Mouse (Mus musculus) forebrain, embryonic 16.5 days (tissue): ENCODE results near the gene Aip. TPM values are rescaled to one million over a fixed set of nuclear protein-coding genes. Genes with fewer than 3 reads are reported as not detected.

Experiments
- ATAC-seq: fragments of 200-750 bp; cut with Nextera tagmentation; 2 replicates; pipeline ENCODE4 v1.8.0; 2017; ENCODE audit warnings: mild to moderate bottlenecking, moderate library complexity
- H3K27ac ChIP-seq: fragments of 300-500 bp; sonication (generic); 2 replicates; pipeline ENCODE4 v1.5.1; 2014; ENCODE audit warnings: low read length, control low read depth
- H3K27me3 ChIP-seq: fragments of 300-500 bp; sonication (generic); replicated peaks from 2 replicates; pipeline ENCODE4 v1.6.1; 2014; ENCODE audit warnings: low read length; ENCODE audit not compliant: control insufficient read depth, insufficient read depth
- H3K36me3 ChIP-seq: fragments of 300-500 bp; sonication (generic); 2 replicates; pipeline ENCODE4 v1.6.1; 2014; ENCODE audit not compliant: control insufficient read depth, insufficient read depth
- H3K4me1 ChIP-seq: fragments of 300-500 bp; sonication (generic); replicated peaks from 2 replicates; pipeline ENCODE4 v1.6.1; 2014; ENCODE audit warnings: low read length; ENCODE audit not compliant: control insufficient read depth, insufficient read depth
- H3K4me2 ChIP-seq: fragments of 300-500 bp; sonication (generic); 2 replicates; pipeline ENCODE4 v1.6.1; 2014; ENCODE audit warnings: mild to moderate bottlenecking, low read length, control low read depth
- H3K4me3 ChIP-seq: fragments of 300-500 bp; sonication (generic); replicated peaks from 2 replicates; pipeline ENCODE4 v1.5.1; 2014; ENCODE audit warnings: mild to moderate bottlenecking, low read length, control low read depth
- H3K9ac ChIP-seq: fragments of 300-500 bp; sonication (generic); replicated peaks from 2 replicates; pipeline ENCODE4 v1.6.1; 2014; ENCODE audit warnings: low read depth, low read length, control low read depth
- H3K9me3 ChIP-seq: fragments of 300-500 bp; sonication (generic); 2 replicates; pipeline ENCODE4 v1.6.1; 2016; ENCODE audit warnings: low read length; ENCODE audit not compliant: control insufficient read depth
- WGBS: fragments of 180-500 bp; shearing (Covaris S2); extraction: QIAGEN DNeasy Blood & Tissue Kit; methylation state at CpG from one replicate; pipeline ENCODE4 v1.1.7; 2014; 5-methylcytosine and 5-hydroxymethylcytosine counted together
- polyA plus RNA-seq: library from polyadenylated mRNA; unstranded; fragments of >200 nt; fragmentation: Nextera tagmentation; extraction: Ambion mirVana; gene quantifications from 2 replicates; pipeline ENCODE4 v1.2.1, GENCODE M21; 2015

Aip gene
- polyA plus RNA-seq, 1 experiment from 2014 or later, result 91.6 TPM

DNA sequence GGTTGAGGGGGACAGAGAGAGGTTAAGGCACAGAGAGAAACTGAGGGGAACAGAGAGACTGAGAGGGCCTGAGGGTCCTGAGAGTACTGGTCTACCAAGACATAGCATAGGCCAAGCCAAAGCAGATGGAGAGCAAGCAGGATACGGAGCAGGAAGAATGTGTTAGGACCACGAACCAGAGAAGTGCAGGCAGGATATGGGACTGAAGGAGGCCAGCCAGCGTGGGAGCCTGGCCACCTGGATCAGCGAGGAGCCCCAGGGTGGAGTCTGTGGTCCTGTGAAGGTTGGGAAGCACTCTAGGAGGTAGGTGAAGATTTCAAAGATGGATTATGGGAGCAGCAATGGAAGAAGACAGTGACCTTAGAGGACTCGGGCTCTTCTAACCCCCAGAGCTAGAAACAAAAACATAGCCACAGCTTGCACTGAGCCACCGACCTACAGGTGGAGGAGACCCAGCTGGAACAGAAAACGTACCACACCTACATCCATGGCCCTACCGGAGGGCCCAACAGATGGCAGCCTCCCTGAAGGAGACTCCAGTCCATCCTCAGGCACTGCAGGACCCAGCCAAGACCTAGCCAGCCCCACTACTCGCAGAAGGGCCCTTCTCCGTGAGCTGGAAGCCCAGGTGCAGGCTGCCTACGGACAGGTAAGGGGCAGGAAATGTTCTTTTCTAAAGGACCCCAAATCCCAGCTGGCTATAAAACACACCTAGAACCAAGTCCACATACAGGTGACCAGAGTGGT is 43.3 kb downstream of the Aip start:
- no peak overlapping the region for H3K27ac ChIP-seq
- no peaks in the 10 kb centered on the region for H3K4me1 ChIP-seq
- no peak overlapping the region for H3K4me2 ChIP-seq
- no peak overlapping the region for H3K9ac ChIP-seq
- no peaks in the 10 kb centered on the region for H3K36me3 ChIP-seq
- no peak for ATAC-seq
- no peak overlapping the region for H3K4me3 ChIP-seq
- 81% methylated on average over 11 of the region's 11 CpGs for WGBS
- no peaks in the 10 kb centered on the region for H3K27me3 ChIP-seq
- no peaks in the 10 kb centered on the region for H3K9me3 ChIP-seq

DNA sequence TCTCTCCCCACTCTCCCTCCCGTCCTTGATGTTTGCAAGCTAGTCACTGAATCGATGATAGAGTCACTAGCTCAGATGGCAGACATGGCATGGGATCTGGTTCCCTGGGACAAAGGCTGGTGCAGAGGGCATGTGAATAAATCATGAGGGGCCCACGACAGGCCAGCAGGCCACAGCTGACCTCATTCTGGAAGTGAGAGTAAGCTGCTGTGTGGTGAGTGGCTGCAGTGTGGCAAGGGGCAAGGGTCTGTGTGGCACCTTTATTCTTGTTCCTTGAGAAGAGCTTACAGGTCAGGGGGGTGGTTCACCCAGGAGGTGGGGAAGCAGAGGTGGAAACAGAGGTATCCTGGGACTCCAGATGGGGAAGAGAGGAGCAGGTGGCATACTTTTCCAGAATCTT is 44.3 kb downstream of the Aip start, which contains the start of gene Cabp2:
Gene Cabp2 (plus strand): TSS at position 185 of the 400 bp plus-strand sequence.
- Histone ChIP-seq H3K27ac (no peak within 1 kb of the TSS), H3K4me2 (no peak within 1 kb of the TSS)

DNA sequence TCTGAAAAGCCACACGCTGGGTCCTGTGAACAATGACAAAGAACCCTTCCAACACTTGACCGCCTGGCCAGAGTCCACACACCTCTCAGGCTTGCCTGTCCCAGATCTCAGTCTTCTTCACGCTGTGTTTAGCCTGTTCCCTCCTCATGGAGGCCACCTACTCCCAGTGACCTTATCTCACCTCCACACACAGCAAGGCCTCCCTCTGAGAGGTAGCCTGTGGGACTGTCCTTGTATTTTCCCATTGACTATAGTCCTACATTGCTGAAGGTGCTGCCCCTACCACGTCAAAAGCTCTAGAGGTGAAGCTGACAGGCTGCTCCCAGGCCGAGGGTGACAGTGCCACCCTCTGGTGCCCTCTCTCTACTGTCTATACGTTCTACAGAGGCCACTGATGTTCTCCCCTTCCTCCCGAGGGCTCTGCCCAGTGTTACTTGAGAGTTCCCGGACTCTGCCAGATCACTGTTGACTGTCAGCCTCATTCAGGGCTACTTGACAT is 45.1 kb downstream of the Aip start:
- Histone ChIP-seq H3K9ac (no peak overlapping the region), H3K27me3 (no peaks in the 10 kb centered on the region), H3K4me2 (no peak overlapping the region), H3K9me3 (no peaks in the 10 kb centered on the region), H3K4me1 (no peaks in the 10 kb centered on the region), H3K4me3 (no peak overlapping the region), H3K27ac (no peak overlapping the region), H3K36me3 (no peaks in the 10 kb centered on the region)
- ATAC-seq, result no peak
- WGBS, result 68% methylated on average over 8 of the region's 8 CpGs

More for the DNA sequence above, 44.3 kb downstream of the Aip start, which contains the start of gene Cabp2:
- 66% methylated on average over 3 of the region's 3 CpGs for WGBS
- Histone ChIP-seq H3K4me3 (no peak within 1 kb of the TSS), H3K4me1 (no peaks in the 10 kb centered on the region), H3K27me3 (no peaks in the 10 kb centered on the region), H3K9me3 (no peaks in the 10 kb centered on the region), H3K36me3 (no peaks in the 10 kb centered on the region), H3K9ac (no peak within 1 kb of the TSS)
- ATAC-seq, result no peak

DNA sequence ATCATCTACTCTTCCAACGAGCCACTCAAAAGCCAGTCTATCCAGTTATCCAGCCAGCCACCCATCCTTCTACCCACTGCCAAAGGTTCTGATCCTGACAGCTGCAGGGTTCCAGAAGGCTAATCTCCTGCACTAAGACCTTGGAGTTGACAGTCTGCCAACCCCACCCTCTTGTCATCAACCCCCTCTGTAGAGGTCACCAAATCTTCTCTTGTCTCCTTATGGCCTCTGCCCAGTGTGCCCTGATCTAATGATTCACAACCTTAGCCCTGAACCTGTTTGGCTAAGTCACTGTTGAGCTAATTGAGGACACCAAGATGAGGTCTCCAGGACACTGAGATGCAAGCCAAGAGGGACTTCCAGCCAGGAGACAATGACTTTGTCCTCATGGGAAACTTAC is 46.1 kb downstream of the Aip start:
- H3K4me2 ChIP-seq, result no peak overlapping the region
- H3K27ac ChIP-seq, result no peak overlapping the region
- H3K4me3 ChIP-seq, result no peak overlapping the region
- no peaks in the 10 kb centered on the region for H3K4me1 ChIP-seq
- ATAC-seq, result no peak
- no peaks in the 10 kb centered on the region for H3K9me3 ChIP-seq
- H3K9ac ChIP-seq, result no peak overlapping the region
- no peaks in the 10 kb centered on the region for H3K36me3 ChIP-seq
- 81% methylated on average over 1 of the region's 1 CpGs for WGBS
- H3K27me3 ChIP-seq, result no peaks in the 10 kb centered on the region

DNA sequence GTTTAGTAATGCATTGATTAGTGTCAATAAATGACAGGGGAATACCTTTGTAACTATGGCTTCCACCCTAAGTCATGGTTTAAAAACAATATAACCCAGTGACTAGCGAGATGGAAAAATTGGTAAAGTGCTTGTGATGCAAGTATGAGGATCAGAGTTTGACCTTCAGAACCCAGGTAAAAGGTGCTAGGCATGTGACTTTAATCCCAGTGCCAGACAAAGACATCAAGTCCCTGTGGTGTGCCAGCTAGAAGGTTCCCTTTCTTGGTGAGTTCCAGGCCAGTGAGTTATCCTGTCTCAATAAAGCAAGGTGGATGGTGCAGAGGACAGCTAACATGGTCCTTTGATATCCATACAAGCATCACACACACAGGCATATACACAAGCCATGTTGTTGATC is 50.1 kb downstream of the Aip start:
- Histone ChIP-seq H3K27me3 (no peaks in the 10 kb centered on the region), H3K9me3 (no peaks in the 10 kb centered on the region), H3K27ac (no peak overlapping the region), H3K4me3 (no peak overlapping the region), H3K4me1 (no peaks in the 10 kb centered on the region), H3K36me3 (no peaks in the 10 kb centered on the region), H3K9ac (no peak overlapping the region), H3K4me2 (no peak overlapping the region)
- ATAC-seq, result no peak
- WGBS, result 73% methylated on average over 1 of the region's 1 CpGs

DNA sequence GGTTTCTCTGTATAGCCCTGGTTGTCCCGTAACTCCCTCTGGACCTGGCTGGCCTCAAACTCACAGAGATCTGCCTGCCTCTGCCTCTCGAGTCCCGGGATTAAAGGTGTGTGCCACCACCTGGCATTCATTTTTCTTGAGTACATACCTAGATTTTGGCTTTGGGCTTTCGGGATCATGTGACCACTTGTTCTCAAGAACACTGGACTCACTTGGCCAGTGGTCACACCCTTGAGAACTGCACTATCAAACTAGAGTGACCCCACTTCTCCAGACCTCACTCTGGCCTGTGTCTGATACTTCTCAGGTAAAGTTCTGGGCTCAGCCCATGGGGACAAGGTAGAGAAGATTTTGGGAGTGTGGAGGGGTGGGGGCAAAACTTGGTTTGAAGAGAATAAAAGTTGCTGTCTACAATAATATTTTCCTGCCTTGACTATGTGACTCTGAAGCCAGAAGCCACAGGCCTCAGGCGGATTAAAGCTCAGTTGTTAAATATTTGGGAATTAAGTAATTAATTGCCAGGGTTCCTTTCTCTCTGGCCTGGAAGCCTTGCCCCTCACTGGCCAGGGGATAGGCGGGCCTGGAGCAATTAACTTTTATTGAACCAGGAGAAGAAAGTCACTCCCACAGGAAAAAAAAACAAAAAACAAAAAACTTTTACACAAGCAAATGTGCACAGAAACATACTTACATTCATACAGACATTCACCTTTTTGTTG is 52.8 kb downstream of the Aip start:
- Histone ChIP-seq H3K36me3 (no peaks in the 10 kb centered on the region), H3K27ac (no peak overlapping the region), H3K9ac (no peak overlapping the region), H3K27me3 (no peaks in the 10 kb centered on the region), H3K4me1 (no peaks in the 10 kb centered on the region), H3K4me3 (no peak overlapping the region), H3K9me3 (no peaks in the 10 kb centered on the region), H3K4me2 (no peak overlapping the region)
- ATAC-seq, result no peak
- WGBS, result 70% methylated on average over 6 of the region's 6 CpGs

DNA sequence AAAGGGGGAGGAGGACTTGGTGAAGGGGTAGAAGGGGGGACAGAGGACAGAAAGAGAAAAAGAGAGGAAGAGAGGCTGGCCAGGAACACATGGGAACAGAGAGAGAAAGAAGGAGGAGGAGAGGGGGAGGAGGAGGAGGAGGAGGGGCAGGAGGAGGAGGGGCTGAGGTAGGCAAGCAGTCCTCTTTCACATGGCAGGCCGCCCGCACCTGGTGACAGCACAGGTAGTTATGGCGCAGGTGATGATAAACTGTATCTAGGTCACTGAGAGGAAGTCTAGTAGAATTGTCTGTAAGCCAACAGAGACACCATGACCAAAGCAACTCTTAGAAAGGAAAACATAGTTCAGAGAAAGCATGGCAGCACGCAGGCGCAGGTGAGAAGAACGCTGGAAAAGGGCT is 54.3 kb downstream of the Aip start:
- Histone ChIP-seq H3K4me1 (no peaks in the 10 kb centered on the region), H3K27ac (no peak overlapping the region), H3K27me3 (no peaks in the 10 kb centered on the region), H3K4me3 (no peak overlapping the region), H3K4me2 (no peak overlapping the region), H3K9me3 (no peaks in the 10 kb centered on the region), H3K36me3 (no peaks in the 10 kb centered on the region), H3K9ac (no peak overlapping the region)
- WGBS, result 91% methylated on average over 6 of the region's 6 CpGs
- no peak for ATAC-seq

DNA sequence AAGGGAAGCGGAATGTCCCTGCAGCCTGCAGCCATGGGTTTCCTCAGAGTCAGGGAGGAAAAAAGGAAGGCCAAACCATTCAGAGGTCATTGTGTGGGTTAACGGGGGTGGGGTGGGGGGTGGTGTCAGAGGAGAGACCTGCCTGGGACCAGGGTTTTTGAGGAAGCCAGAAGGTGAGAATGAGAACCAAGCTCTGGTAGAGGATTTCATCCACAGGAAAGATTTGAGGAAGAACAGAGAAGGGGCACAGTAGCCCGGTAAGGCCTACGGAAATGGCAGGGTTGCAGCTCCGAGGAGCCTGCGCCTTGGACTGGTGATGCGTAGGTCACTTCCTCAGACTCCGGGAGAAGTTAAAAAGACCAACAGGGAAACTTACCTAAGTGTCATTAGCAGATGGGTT is 54.9 kb downstream of the Aip start:
- no peak for ATAC-seq
- Histone ChIP-seq H3K36me3 (no peaks in the 10 kb centered on the region), H3K9me3 (no peaks in the 10 kb centered on the region)

DNA sequence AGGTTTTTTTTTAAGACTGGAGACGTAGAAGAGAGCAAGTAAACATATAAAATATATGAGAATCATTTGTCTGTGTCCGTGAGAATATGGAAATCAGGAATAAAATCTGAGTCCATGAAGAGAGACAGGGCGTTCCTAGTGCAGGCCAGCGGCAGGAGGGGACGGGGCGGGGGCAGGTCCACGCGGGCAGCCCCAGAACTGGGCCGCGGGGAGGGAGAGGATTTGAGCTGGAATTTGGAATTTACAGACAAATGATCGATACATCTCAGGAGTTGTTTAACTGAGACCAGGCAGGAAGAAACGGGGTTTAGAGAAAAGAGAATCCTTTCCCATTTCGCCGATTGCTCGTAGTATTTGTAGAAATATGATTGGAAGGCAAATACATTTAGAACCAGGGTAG is 55.3 kb downstream of the Aip start:
- no peak overlapping the region for H3K4me3 ChIP-seq
- H3K9me3 ChIP-seq, result no peaks in the 10 kb centered on the region
- no peak for ATAC-seq
- no peaks in the 10 kb centered on the region for H3K4me1 ChIP-seq
- no peak overlapping the region for H3K27ac ChIP-seq
- H3K9ac ChIP-seq, result no peak overlapping the region
- WGBS, result 73% methylated on average over 15 of the region's 15 CpGs
- H3K27me3 ChIP-seq, result no peaks in the 10 kb centered on the region
- no peak overlapping the region for H3K4me2 ChIP-seq
- no peaks in the 10 kb centered on the region for H3K36me3 ChIP-seq

More for the DNA sequence above, 54.9 kb downstream of the Aip start:
- no peak overlapping the region for H3K4me2 ChIP-seq
- H3K9ac ChIP-seq, result no peak overlapping the region
- no peak overlapping the region for H3K4me3 ChIP-seq
- no peak overlapping the region for H3K27ac ChIP-seq
- H3K4me1 ChIP-seq, result no peaks in the 10 kb centered on the region
- no peaks in the 10 kb centered on the region for H3K27me3 ChIP-seq
- WGBS, result 82% methylated on average over 8 of the region's 8 CpGs
